Mouse (Mus musculus) heart, embryonic 15.5 days (tissue): Measurements from ENCODE around the gene Ugt1a10. TPM values are rescaled to one million over a fixed set of nuclear protein-coding genes. Genes with fewer than 3 reads are reported as not detected.

Experiments used
- ATAC-seq: fragments of 200-750 bp; cut with Nextera tagmentation; replicated peaks from 2 replicates; pipeline ENCODE4 v1.8.0; 2017; ENCODE audit warnings: low read depth, moderate TSS enrichment; ENCODE audit not compliant: insufficient number of reproducible peaks, insufficient read depth, low FRiP score
- H3K27ac ChIP-seq: fragments of 300-500 bp; sonication (generic); 2 replicates; pipeline ENCODE4 v1.5.1; 2015; ENCODE audit warnings: mild to moderate bottlenecking, inconsistent platforms
- H3K27me3 ChIP-seq: fragments of 300-500 bp; sonication (generic); 2 replicates; pipeline ENCODE4 v1.6.1; 2015; ENCODE audit warnings: inconsistent platforms
- H3K36me3 ChIP-seq: fragments of 300-500 bp; sonication (generic); 2 replicates; pipeline ENCODE4 v1.6.1; 2015; ENCODE audit warnings: mild to moderate bottlenecking, inconsistent platforms
- H3K4me1 ChIP-seq: fragments of 300-500 bp; sonication (generic); replicated peaks from 2 replicates; pipeline ENCODE4 v1.6.1; 2015; ENCODE audit warnings: inconsistent platforms
- H3K4me2 ChIP-seq: fragments of 300-500 bp; sonication (generic); 2 replicates; pipeline ENCODE4 v1.6.1; 2015; ENCODE audit warnings: inconsistent platforms, mild to moderate bottlenecking, moderate library complexity
- H3K4me3 ChIP-seq: fragments of 300-500 bp; sonication (generic); 2 replicates; pipeline ENCODE4 v1.5.1; 2015; ENCODE audit warnings: mild to moderate bottlenecking, inconsistent platforms
- H3K9ac ChIP-seq: fragments of 300-500 bp; sonication (generic); 2 replicates; pipeline ENCODE4 v1.6.1; 2015; ENCODE audit warnings: mild to moderate bottlenecking, inconsistent platforms
- H3K9me3 ChIP-seq: fragments of 300-500 bp; sonication (generic); replicated peaks from 2 replicates; pipeline ENCODE4 v1.6.1; 2016; ENCODE audit warnings: inconsistent platforms
- WGBS: fragments of 180-500 bp; shearing (Covaris S2); methylation state at CpG from one replicate; pipeline ENCODE4 v1.1.7; 2015; ENCODE audit warnings: mixed read lengths; 5-methylcytosine and 5-hydroxymethylcytosine counted together
- polyA plus RNA-seq: library from polyadenylated mRNA; unstranded; fragments of >200 nt; fragmentation: Nextera tagmentation; extraction: Ambion mirVana; gene quantifications from 2 replicates; pipeline ENCODE4 v1.2.1, GENCODE M21; 2015

Ugt1a10 gene
- polyA plus RNA-seq, 1 experiment from 2014 or later, result not detected

- no peak within 1 kb of the TSS for H3K9ac ChIP-seq
- no peak within 1 kb of the TSS for H3K4me2 ChIP-seq
- no peak within 1 kb of the TSS for H3K27ac ChIP-seq
- H3K36me3 ChIP-seq, result no peaks in the 10 kb centered on the region
- H3K4me3 ChIP-seq, result no peak within 1 kb of the TSS
- no peaks in the 10 kb centered on the region for H3K27me3 ChIP-seq
- 46% methylated on average over 5 of the region's 5 CpGs for WGBS
- ATAC-seq, result no peak
- no peaks in the 10 kb centered on the region for H3K4me1 ChIP-seq
- peaks cover 48% of the 10 kb centered on the region for H3K9me3 ChIP-seq
Measured at GRCm38 (mm10) chr1:88226670-88227379, 171.6 kb downstream of the Ugt1a10 start, which contains the start of gene Mroh2a. Gene Mroh2a (plus strand): TSS chr1:88226986.

- Histone ChIP-seq H3K36me3 (no peaks in the 10 kb centered on the region), H3K4me2 (no peak overlapping the region), H3K27me3 (no peaks in the 10 kb centered on the region), H3K9ac (no peak overlapping the region), H3K4me3 (no peak overlapping the region), H3K4me1 (no peaks in the 10 kb centered on the region), H3K27ac (no peak overlapping the region), H3K9me3 (peaks cover 49% of the 10 kb centered on the region)
- no peak for ATAC-seq
- WGBS, result 52% methylated on average over 2 of the region's 2 CpGs
Measured at GRCm38 (mm10) chr1:88227482-88227881, 172.3 kb downstream of the Ugt1a10 start.

GRCm38 (mm10) chr1:88228121-88228520, 172.9 kb downstream of the Ugt1a10 start:
- Histone ChIP-seq H3K9ac (no peak overlapping the region), H3K36me3 (no peaks in the 10 kb centered on the region), H3K27me3 (no peaks in the 10 kb centered on the region), H3K9me3 (peaks cover 55% of the 10 kb centered on the region), H3K27ac (no peak overlapping the region), H3K4me2 (no peak overlapping the region), H3K4me3 (no peak overlapping the region), H3K4me1 (no peaks in the 10 kb centered on the region)
- WGBS, result 66% methylated on average over 7 of the region's 7 CpGs
- ATAC-seq, result no peak

- Histone ChIP-seq H3K4me1 (no peaks in the 10 kb centered on the region), H3K36me3 (no peaks in the 10 kb centered on the region), H3K9me3 (peaks cover 66% of the 10 kb centered on the region), H3K27ac (no peak overlapping the region), H3K27me3 (no peaks in the 10 kb centered on the region), H3K4me3 (no peak overlapping the region), H3K9ac (no peak overlapping the region), H3K4me2 (no peak overlapping the region)
- WGBS, result 68% methylated on average over 3 of the region's 3 CpGs
- ATAC-seq, result no peak
Measured at GRCm38 (mm10) chr1:88229566-88229965, 174.4 kb downstream of the Ugt1a10 start.

- ATAC-seq, result no peak
- no peak overlapping the region for H3K9ac ChIP-seq
- H3K36me3 ChIP-seq, result no peaks in the 10 kb centered on the region
- 75% methylated on average over 5 of the region's 5 CpGs for WGBS
- H3K27ac ChIP-seq, result no peak overlapping the region
- no peaks in the 10 kb centered on the region for H3K4me1 ChIP-seq
- peaks cover 69% of the 10 kb centered on the region for H3K9me3 ChIP-seq
- H3K4me2 ChIP-seq, result no peak overlapping the region
- no peaks in the 10 kb centered on the region for H3K27me3 ChIP-seq
- no peak overlapping the region for H3K4me3 ChIP-seq
Measured at GRCm38 (mm10) chr1:88229986-88230385, 174.8 kb downstream of the Ugt1a10 start.

GRCm38 (mm10) chr1:88230421-88230820, 175.2 kb downstream of the Ugt1a10 start:
- Histone ChIP-seq H3K9ac (no peak overlapping the region), H3K27ac (no peak overlapping the region), H3K4me2 (no peak overlapping the region), H3K4me3 (no peak overlapping the region), H3K36me3 (no peaks in the 10 kb centered on the region), H3K27me3 (no peaks in the 10 kb centered on the region), H3K9me3 (peaks cover 72% of the 10 kb centered on the region), H3K4me1 (no peaks in the 10 kb centered on the region)
- ATAC-seq, result no peak
- WGBS, result 69% methylated on average over 7 of the region's 7 CpGs

- peaks cover 66% of the 10 kb centered on the region for H3K9me3 ChIP-seq
Measured at GRCm38 (mm10) chr1:88230981-88231802, 176.0 kb downstream of the Ugt1a10 start.

GRCm38 (mm10) chr1:88231803-88232499, 176.8 kb downstream of the Ugt1a10 start:
- Histone ChIP-seq H3K9me3 (peaks cover 62% of the 10 kb centered on the region), H3K27me3 (no peaks in the 10 kb centered on the region), H3K4me1 (no peaks in the 10 kb centered on the region), H3K9ac (no peak overlapping the region), H3K36me3 (no peaks in the 10 kb centered on the region), H3K4me2 (no peak overlapping the region), H3K27ac (no peak overlapping the region), H3K4me3 (no peak overlapping the region)
- no peak for ATAC-seq
- 57% methylated on average over 7 of the region's 7 CpGs for WGBS

More at GRCm38 (mm10) chr1:88230981-88231802, 176.0 kb downstream of the Ugt1a10 start:
- WGBS, result 66% methylated on average over 6 of the region's 6 CpGs
- H3K27ac ChIP-seq, result no peak overlapping the region
- H3K36me3 ChIP-seq, result no peaks in the 10 kb centered on the region
- no peaks in the 10 kb centered on the region for H3K27me3 ChIP-seq
- ATAC-seq, result no peak
- H3K4me3 ChIP-seq, result no peak overlapping the region
- no peak overlapping the region for H3K9ac ChIP-seq
- H3K4me1 ChIP-seq, result no peaks in the 10 kb centered on the region
- no peak overlapping the region for H3K4me2 ChIP-seq

GRCm38 (mm10) chr1:88232664-88233380, 177.6 kb downstream of the Ugt1a10 start:
- H3K9ac ChIP-seq, result no peak overlapping the region
- H3K36me3 ChIP-seq, result no peaks in the 10 kb centered on the region
- ATAC-seq, result no peak
- no peaks in the 10 kb centered on the region for H3K4me1 ChIP-seq
- H3K27ac ChIP-seq, result no peak overlapping the region
- WGBS, result 48% methylated on average over 3 of the region's 3 CpGs
- no peaks in the 10 kb centered on the region for H3K27me3 ChIP-seq
- H3K4me3 ChIP-seq, result no peak overlapping the region
- H3K4me2 ChIP-seq, result no peak overlapping the region
- peaks cover 61% of the 10 kb centered on the region for H3K9me3 ChIP-seq

GRCm38 (mm10) chr1:88233421-88234247, 178.4 kb downstream of the Ugt1a10 start:
- Histone ChIP-seq H3K9ac (no peak overlapping the region), H3K4me1 (no peaks in the 10 kb centered on the region), H3K36me3 (no peaks in the 10 kb centered on the region), H3K27ac (no peak overlapping the region), H3K9me3 (peaks cover 64% of the 10 kb centered on the region), H3K4me2 (no peak overlapping the region), H3K27me3 (no peaks in the 10 kb centered on the region), H3K4me3 (no peak overlapping the region)
- WGBS, result 60% methylated on average over 14 of the region's 14 CpGs
- ATAC-seq, result no peak
